Mouse (Mus musculus): ENCODE data around the gene Ifi27.

DNA sequence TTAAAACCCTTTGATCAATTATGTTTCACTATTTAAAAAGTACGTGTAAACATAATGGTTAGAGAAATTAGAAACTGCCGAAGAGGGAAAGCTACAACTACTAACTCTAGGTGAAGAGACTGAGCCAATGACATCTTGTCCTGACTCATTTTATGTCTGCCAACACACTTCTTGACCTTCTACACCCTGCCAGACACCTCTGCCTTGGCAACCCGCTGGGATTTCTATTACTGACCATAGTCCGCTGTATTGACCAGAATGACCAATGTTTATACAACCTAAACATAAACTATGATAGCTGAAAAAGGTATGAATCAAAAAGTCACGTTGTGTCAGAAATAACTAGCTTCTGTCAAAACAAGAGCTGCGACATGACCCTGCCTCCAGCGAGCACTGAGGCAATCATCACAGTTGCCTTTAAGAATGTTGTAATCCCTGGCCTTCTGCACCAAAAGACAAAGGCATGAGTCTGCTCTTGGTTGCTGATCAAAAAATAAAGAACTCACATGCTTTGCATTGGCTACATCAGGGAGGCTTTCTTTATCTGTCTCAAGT, 43.5 kb downstream of the Ifi27 start:
- TF ChIP-seq MYOG (IDR thresholded peaks at IDR 0.05; ENCODE audit: control insufficient read depth in 1 of 3, insufficient read depth in 1 of 3, insufficient read length in 2 of 3, low read depth in 2 of 3): no peak
- no peak for TF ChIP-seq CEBPB (IDR thresholded peaks at IDR 0.05; ENCODE audit: insufficient read depth, poor library complexity, severe bottlenecking)
- no peak for TF ChIP-seq POLR2A (IDR thresholded peaks at IDR 0.05; ENCODE audit: insufficient read length, low read depth)
- no peak for TF ChIP-seq MAX (IDR thresholded peaks at IDR 0.05; ENCODE audit: low read depth)
- TF ChIP-seq POLR2AphosphoS2 (IDR thresholded peaks at IDR 0.05; ENCODE audit: insufficient read length, low read depth): no peak
- no peak for TF ChIP-seq E2F4 (IDR thresholded peaks at IDR 0.05; ENCODE audit: insufficient read depth)

Measured in myocyte (in vitro differentiated cells).